Mouse (Mus musculus) skeletal muscle tissue, adult 2 months (tissue): ENCODE results near the gene Hnrnpf.

Experiments used
- DNase-seq: peaks from one replicate; pipeline ENCODE4 v3.0.0-alpha.2; 2012; ENCODE audit warnings: low read depth, low spot score

Gene Hnrnpf

DNA sequence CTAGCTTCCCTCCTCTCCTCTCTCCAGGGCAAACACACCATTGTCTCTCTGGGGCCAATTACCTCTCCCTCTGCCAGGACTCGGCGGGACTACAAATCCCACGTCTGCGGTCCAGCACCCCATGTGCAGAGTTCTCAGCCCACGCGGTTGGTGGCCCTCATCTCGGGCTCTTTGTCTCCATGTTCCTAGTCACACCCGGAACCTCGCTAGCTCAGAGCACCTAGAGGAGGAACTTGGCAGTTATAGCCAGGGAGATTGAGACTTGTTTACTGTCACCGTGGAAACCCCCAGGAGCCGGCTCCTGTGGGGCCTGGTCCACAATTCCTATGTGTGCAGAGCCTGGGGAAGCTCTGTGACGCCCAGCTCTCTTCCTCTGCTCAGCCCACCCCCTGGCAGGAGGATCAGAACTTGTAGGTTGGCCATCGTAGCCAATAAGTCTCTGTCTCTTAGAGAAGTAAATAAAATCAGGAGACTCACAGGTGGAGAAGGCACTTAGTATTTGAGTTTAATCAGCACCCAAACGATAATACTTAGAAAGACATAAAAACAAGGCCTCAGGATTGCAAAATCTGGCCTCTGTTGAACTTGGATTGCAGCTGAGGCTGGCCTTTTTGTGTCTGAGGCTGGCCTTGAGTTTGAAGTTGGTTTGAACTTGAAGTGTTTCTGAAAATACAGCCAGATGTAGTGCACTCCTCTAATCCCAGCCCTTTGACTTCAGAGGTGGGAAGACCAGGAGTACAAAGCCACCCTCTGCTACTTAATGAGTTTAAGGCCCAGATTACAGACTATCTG lies 8.6 kb upstream of the Hnrnpf start:
- no peak for DNase-seq

DNA sequence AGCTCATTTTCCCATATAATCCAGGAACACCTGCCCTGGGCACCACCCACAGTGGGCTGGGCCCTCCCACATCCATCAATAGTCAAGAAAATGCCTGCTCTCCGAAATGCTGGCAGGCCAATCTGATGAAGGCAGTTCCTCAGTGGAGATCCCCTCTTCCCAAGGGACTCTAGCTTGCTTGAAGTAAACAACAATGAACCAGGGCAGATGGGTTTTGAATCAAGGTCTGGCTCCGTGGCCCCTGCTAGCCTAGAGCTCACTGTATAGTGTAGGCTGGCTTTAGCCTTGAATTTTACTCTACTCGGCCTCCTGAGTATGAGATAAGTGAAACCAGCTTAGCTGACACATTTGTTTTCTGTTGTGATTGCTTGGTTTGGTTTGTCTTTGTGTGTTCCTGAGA lies 7.7 kb upstream of the Hnrnpf start:
- DNase-seq, result no peak

DNA sequence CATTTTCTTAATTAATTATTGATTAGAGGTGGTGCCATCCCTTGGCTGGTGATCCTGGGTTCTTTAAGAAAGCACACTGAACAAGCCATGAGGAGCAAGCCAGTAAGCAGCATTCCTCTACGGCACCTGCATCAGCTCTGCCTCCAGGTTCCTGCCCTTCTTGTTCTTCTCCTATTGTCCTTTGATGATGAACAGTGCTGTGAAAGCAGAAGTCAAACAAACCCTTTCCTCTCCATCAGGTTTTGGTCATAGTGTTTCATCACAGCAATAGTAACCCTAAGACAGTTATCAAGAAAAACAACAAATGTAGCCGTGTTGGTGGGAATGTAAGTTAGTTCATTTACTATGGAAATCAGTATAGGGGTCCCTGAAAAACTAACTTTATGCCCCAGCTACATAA lies 6.7 kb upstream of the Hnrnpf start:
- DNase-seq, result no peak

GRCm38 (mm10) chr6:117897800-117898199 lies 2.3 kb upstream of the Hnrnpf start:
- DNase-seq, result no peak

DNA sequence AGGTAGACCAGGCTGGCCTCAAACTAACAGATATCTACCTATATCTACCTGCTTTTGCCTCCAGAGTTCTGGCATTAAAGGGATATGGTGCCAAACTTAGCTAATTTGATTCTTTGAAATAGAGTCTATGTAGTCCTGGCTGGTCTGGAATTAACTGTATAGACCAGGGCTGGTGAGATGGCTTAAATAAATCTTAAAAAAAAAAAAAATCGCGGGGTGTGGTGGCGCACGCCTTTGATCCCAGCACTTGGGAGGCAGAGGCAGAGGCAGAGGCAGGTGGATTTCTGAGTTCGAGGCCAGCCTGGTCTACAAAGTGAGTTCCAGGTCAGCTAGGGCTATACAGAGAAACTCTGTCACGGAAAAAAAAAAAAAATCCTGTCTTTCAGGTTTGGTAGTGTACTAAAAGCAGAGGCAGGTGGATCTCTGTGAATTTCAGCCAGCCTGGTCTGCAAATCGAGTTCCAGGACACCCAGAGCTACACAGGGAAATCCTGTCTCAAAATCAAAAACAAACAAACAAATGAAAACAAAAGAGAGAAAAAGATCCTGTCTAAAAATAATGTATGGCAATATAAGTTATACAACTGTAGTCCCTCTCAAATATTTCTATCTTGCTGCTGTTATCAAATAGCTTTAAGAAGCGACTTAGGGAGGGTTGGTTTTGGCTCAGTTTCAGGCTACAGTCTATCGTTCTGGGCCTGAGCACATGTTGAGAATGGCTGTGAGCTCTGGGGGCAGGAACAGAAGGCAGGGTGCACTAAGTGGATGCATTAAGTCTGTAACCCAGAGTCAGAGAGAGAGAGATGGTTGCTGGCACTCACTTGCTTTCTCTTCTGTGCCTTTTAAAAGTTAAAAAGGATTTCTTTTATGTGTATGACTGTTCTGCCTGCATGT lies 1.6 kb downstream of the Hnrnpf start:
- no peak for DNase-seq

DNA sequence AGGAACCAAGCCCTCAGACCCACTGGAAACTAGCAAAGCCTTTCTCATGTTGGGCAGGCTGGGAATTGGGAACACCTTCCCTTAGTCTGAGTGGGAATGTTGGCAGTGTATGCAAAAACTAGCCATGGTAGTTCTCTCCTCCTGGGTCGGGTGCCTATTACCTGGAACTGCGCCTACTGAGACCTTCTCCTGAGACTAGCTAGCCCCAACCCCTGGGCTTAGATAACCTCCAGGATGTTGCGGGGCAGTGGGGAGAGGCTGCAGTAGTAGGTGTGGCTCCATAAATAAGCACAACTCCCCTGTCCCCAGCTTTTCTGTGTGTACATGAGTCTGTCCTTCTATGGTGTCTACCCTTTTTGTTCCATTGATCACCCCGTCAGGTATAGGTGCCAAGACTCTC lies 2.4 kb downstream of the Hnrnpf start:
- no peak for DNase-seq

GRCm38 (mm10) chr6:117903836-117904235 lies 3.7 kb downstream of the Hnrnpf start:
- DNase-seq, result no peak

DNA sequence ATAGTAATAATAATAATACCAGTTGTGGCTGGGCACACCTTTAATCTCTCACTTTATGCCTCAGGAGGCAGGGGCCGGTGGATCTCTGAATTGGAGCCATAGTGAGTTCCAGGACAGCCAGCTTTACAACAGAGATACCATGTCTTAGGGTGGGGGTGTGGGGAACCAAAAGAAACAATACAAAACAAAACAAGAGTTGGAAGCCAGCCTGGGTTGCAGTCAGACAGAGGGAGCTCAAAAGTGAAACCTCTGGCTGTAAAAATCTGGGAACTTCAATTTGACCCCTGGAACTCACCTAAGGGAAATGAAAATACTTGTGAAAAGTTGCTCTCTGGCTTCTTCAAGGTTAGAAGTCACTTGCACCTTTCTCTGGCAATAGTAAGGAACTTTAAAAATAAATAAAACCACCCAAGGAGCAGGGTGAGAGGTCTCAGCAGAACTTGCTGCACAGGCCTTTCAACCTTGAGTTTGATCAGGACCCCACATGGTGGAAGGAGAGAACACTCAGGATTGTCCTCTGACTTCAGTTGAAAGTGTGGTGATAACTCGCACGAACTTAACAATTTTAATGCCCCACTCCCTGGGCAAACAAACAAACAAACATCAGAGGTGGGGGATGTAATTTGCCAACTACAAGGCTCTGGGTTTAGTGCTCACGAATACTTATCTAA lies 5.3 kb downstream of the Hnrnpf start:
- no peak for DNase-seq

GRCm38 (mm10) chr6:117906015-117906531 lies 5.9 kb downstream of the Hnrnpf start:
- no peak for DNase-seq

- peak; percentile 99 for DNase-seq
Observed at GRCm38 (mm10) chr6:117906590-117907271, 6.6 kb downstream of the Hnrnpf start.

GRCm38 (mm10) chr6:117907301-117907978 lies 7.3 kb downstream of the Hnrnpf start:
- DNase-seq, result peak; percentile 87

DNA sequence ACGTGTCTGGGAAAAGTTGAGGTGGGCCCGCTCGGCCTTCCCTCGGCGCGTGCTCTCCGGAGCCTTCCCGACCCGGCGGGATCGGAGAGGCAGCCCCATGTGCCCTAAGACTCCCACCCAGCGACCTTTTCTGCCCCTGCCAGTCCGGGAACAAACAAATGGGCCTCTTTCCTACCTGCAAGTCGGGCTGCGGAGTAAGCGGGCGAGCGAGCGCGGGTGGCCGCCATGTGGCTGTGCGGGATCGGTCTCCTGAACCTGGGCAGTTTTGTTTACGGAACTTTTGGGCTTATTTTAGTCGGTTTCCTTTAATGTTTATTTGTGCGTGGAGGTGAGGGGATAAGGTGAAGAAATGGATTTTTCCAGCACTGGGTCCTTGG lies 7.8 kb downstream of the Hnrnpf start:
- no peak for DNase-seq

DNA sequence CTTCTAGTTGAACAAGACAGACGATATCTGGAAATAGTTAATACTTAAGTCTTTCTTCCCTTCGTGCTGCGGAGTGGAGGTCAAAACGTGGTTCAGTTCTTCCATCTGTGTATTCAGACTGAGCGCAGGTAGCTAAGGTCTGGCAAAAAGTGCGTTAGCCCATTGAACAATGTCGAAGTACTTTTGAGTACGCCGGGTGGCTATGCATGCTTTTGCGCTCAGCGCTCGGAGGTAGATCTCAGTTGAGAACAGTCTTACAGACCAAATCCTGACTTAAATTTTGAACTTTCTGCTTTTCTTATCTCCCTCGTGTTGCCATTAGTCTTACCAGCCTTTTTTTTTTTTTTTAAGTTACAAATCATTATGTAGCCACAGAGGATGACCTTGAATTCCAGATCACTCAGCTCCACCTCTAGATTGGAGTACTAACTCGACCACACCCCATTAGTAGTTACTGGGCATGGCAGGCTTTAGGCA lies 8.3 kb downstream of the Hnrnpf start:
- DNase-seq, result no peak

DNA sequence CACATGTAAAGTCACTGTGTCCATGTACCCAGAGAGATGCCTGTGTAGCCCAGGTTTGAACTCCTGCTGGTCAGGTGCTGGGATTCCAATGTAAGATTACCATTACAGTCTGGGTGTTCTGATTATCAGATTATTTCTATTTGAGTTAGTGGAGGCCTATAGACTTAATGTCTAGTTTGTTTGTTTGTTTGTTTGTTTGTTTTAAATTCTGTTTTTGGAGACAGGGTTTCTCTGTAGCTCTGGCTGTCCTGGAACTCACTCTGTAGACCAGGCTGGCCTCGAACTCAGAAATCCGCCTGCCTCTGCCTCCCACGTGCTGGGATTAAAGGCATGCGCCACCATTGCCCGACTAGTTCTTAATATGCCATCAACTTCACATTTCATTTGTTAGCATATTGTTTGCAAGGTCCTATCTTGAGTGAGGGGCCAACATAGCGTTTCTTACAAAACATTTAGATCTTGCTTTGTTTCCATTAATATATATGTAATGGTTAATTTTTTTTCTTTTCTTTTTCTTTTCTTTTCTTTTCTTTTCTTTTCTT lies 10.1 kb downstream of the Hnrnpf start:
- no peak for DNase-seq

- no peak for DNase-seq
Observed at GRCm38 (mm10) chr6:117914541-117914940, 14.4 kb downstream of the Hnrnpf start.

GRCm38 (mm10) chr6:117916205-117916736 lies 16.1 kb downstream of the Hnrnpf start:
- no peak for DNase-seq

DNA sequence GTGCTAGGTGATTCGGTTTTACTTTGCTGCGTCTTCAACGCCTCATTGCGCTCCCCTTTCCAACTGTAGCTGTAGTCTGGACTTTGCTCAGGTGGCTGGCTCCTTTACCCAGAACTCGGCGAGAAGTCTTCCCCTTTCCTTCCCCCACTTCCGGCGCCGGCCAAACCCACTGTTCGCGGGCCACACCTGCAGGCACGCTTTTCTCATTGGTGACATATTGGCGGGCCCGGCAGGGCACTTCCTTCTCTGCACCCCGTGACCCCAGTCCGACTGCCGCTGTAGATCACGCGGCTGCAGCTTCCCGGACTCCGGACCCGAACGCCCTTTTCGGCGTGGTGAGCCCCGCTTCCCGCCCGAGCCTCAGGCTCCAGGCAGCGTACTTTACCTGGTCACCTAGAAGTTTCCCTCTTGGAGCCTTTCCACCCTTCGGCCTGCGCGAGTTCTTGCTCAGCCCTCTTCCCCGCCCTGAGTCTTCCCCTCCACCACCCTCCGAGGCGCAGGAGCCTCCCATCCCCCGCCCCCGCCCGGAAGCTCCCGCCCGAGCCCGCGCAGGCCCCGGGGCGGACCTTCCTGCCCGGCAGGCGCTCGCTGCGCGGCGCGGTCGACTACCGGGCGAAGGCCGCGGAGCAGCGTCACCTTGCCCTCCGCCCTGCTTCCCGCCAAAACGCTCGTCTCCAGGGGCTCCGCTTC lies 16.8 kb downstream of the Hnrnpf start:
- DNase-seq, result peak; percentile 72

- peak; percentile 18 for DNase-seq
Observed at GRCm38 (mm10) chr6:117917576-117917975, 17.5 kb downstream of the Hnrnpf start.

- no peak for DNase-seq
Observed at GRCm38 (mm10) chr6:117918043-117918442, 17.9 kb downstream of the Hnrnpf start.
